Mouse (Mus musculus) myocyte (in vitro differentiated cells): ENCODE data around the gene Slco1a4. TPM values are rescaled to one million over a fixed set of nuclear protein-coding genes. Genes with fewer than 3 reads are reported as not detected.

Experiments used
- polyA plus RNA-seq: library from polyadenylated mRNA; unstranded; fragments of >200 nt; fragmentation: generic; extraction: Trizol; gene quantifications from one replicate; pipeline ENCODE4 v1.2.1, GENCODE M21; 2012; ENCODE audit warnings: missing spikeins

The Slco1a4 gene
- polyA plus RNA-seq, 1 experiment: not detected

Other genes starting within 250 kb of the Slco1a4 start
- gene Slco1b2, start 226.7 kb downstream of the Slco1a4 start, polyA plus RNA-seq: not detected
- not detected for gene Gm5724, start 82.4 kb downstream of the Slco1a4 start, polyA plus RNA-seq
- gene Slco1a1, start 90.8 kb upstream of the Slco1a4 start, polyA plus RNA-seq: not detected
- gene Gm6614, start 155.2 kb upstream of the Slco1a4 start, polyA plus RNA-seq: not detected